Mouse (Mus musculus): ENCODE results near the gene Tbx3.

DNA sequence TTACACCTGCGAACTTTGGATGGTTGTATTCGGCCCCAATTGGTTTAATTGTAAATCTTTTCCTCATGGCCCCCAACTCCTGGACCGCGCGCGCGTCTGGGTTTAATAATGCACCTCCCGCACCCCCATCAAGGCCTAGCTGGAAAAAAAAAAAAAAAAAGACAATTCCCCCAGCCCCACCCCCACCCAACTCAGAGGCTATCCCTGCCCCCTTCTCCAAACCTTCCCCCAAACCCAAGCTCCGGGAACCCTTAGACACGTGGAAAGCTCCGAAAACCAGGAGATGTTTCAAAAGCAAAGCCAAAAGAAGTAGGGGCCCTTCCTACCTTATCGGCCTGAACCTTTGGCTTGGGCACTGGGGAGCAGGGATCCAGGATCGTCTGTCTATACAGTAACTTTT lies 8.1 kb upstream of the Tbx3 start:
- TF ChIP-seq CTCF (IDR thresholded peaks at IDR 0.05; ENCODE audit: borderline replicate concordance, insufficient read depth, low read length) (no peak), POLR2A (IDR thresholded peaks at IDR 0.05; ENCODE audit: low read depth, low read length) (no peak)

Data from embryonic fibroblast, embryonic 13.5 days (primary cell).